Mouse (Mus musculus): ENCODE results near the gene Kat2b. TPM values are rescaled to one million over a fixed set of nuclear protein-coding genes. Genes with fewer than 3 reads are reported as not detected.
"Not testable (repeated sequence)": the region's sequence is repeated elsewhere in the genome, so short reads cannot be mapped to it uniquely, and the experiment has no call there.

Kat2b gene
- polyA plus RNA-seq, 1 experiment, result 48.5 TPM

GRCm38 (mm10) chr17:53568118-53568517, 1.5 kb downstream of the Kat2b start:
- H3K27ac ChIP-seq (ENCODE audit: insufficient read depth, low read depth, low read length), result no peak overlapping the region
- TF ChIP-seq CTCF (IDR thresholded peaks at IDR 0.05; ENCODE audit: low read depth, low read length), result no peak
- TF ChIP-seq POLR2A (IDR thresholded peaks at IDR 0.05; ENCODE audit: borderline replicate concordance, low read depth, low read length), result no peak

DNA sequence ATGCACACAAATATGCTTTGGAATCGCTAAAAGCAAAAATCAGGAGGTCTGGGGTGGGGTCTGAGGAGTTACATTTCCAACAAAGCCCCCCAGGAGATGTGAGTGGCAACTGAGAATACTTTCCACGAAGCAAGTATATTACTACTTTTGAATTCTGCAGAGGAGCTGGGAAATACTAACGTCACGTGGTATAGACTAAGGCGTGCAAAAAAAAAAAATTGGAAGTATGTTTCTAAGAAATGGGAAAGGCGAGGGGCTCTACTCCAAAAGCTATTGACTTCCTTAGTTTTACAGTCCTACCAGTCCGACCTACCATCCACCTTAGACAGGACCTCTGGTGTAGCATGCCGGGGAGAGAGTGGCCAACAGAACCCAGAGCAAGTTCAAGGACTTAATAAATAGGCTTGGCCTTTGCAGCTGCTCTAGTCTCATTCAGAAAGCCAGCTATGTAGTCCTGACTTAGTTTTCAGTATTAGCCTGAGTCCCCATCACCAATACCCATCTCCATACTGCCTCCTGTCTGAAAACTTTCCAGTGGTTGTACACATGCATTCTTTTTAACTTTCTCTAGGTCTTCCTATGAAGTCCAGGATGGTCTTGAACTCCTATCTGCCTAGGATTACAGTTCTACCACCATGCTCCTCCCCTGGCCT, 2.2 kb downstream of the Kat2b start:
- H3K4me3 ChIP-seq (ENCODE audit: insufficient read depth, low read length), result peak overlapping the region; percentile 93
- TF ChIP-seq CTCF (IDR thresholded peaks at IDR 0.05; ENCODE audit: low read depth, low read length), result no peak
- TF ChIP-seq POLR2A (IDR thresholded peaks at IDR 0.05; ENCODE audit: borderline replicate concordance, low read depth, low read length), result no peak
- H3K4me1 ChIP-seq (ENCODE audit: control insufficient read depth, insufficient read depth, low read length), result peaks cover 27% of the 10 kb centered on the region
- H3K27ac ChIP-seq (ENCODE audit: insufficient read depth, low read depth, low read length), result no peak overlapping the region

More at GRCm38 (mm10) chr17:53568118-53568517, 1.5 kb downstream of the Kat2b start:
- Histone ChIP-seq H3K4me1 (ENCODE audit: control insufficient read depth, insufficient read depth, low read length) (peaks cover 24% of the 10 kb centered on the region), H3K4me3 (ENCODE audit: insufficient read depth, low read length) (peak overlapping the region; percentile 93)

DNA sequence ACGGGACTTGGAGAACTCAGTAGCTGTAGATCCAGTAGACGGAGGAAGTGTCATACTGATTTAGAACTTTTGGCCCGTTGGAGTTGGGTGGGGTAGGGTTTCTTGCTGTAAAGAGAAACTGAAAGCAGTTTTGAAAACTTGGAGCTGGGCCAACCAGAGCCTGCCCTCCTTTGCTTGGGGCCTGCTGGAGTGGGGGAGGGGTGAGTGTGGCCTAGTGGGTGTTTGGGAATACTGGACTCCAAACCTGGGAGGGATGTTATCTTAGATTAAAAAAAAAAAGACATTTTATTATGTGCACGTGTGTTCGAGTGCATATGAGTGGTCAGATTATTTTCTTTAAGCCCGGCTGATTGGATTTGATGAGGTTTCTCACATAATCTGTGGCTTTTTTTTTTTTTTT, 3.2 kb downstream of the Kat2b start:
- peaks cover 27% of the 10 kb centered on the region for H3K4me1 ChIP-seq (ENCODE audit: control insufficient read depth, insufficient read depth, low read length)
- TF ChIP-seq CTCF (IDR thresholded peaks at IDR 0.05; ENCODE audit: low read depth, low read length), result no peak
- no peak for TF ChIP-seq POLR2A (IDR thresholded peaks at IDR 0.05; ENCODE audit: borderline replicate concordance, low read depth, low read length)

GRCm38 (mm10) chr17:53570361-53570875, 3.8 kb downstream of the Kat2b start:
- H3K27ac ChIP-seq (ENCODE audit: insufficient read depth, low read depth, low read length), result peak overlapping the region; percentile 31
- TF ChIP-seq POLR2A (IDR thresholded peaks at IDR 0.05; ENCODE audit: borderline replicate concordance, low read depth, low read length) (no peak), CTCF (IDR thresholded peaks at IDR 0.05; ENCODE audit: low read depth, low read length) (no peak)
- H3K4me3 ChIP-seq (ENCODE audit: insufficient read depth, low read length), result peak overlapping the region; percentile 53
- peaks cover 27% of the 10 kb centered on the region for H3K4me1 ChIP-seq (ENCODE audit: control insufficient read depth, insufficient read depth, low read length)

More for the DNA sequence above, 3.2 kb downstream of the Kat2b start:
- peak overlapping the region; percentile 53 for H3K4me3 ChIP-seq (ENCODE audit: insufficient read depth, low read length)
- peak overlapping the region; percentile 31 for H3K27ac ChIP-seq (ENCODE audit: insufficient read depth, low read depth, low read length)

DNA sequence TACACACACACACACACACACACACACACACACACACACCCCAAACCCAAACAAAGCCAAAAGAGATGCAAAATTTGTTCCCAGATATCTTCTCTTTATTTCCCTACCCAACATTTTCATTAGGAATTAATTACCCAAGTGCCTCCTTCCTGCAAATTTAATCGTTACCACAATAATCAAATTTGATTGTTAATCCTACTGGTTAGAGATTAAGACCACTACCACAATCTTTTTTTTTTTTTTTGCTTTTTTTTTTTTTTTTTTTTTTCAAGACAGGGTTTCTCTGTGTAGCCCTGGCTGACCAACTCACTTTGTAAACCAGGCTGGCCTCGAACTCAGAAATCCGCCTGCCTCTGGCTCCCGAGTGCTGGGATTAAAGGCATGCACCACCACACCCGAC, 4.3 kb downstream of the Kat2b start:
- not testable (repeated sequence) for H3K4me3 ChIP-seq (ENCODE audit: insufficient read depth, low read length); H3K27ac ChIP-seq (ENCODE audit: insufficient read depth, low read depth, low read length)
- peaks cover 25% of the 10 kb centered on the region for H3K4me1 ChIP-seq (ENCODE audit: control insufficient read depth, insufficient read depth, low read length)

DNA sequence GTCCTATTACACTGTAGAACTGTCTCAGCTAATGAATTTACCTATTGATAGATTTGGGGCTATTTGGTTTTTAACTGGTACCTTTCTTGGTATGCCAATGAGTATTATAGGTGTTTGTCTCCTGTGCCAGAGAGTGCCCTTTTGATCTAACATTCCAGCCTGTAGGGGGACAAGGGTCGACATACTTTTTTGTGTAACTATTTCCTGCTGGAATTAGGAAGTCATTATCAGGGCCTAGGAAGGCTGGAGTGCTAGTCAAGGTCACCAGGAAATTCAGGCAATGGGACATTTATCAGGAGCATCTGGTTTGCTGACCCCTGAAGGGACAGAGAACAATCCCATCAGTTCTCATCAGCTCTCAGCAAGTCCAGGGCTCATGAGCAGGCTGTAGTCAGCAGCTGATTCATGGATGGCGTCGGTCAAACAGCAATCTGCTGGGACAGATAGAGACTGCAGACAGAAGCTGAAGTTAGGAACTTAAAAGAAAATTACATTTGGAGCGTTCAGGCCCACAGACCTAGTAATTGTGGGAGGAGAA, 6.4 kb downstream of the Kat2b start:
- Histone ChIP-seq H3K4me1 (ENCODE audit: control insufficient read depth, insufficient read depth, low read length) (peaks cover 35% of the 10 kb centered on the region), H3K27ac (ENCODE audit: insufficient read depth, low read depth, low read length) (no peak overlapping the region)
- TF ChIP-seq CTCF (IDR thresholded peaks at IDR 0.05; ENCODE audit: low read depth, low read length) (no peak), POLR2A (IDR thresholded peaks at IDR 0.05; ENCODE audit: borderline replicate concordance, low read depth, low read length) (no peak)

GRCm38 (mm10) chr17:53577151-53577550, 10.5 kb downstream of the Kat2b start:
- Histone ChIP-seq H3K27ac (ENCODE audit: insufficient read depth, low read depth, low read length) (no peak overlapping the region), H3K4me1 (ENCODE audit: control insufficient read depth, insufficient read depth, low read length) (peaks cover 39% of the 10 kb centered on the region), H3K4me3 (ENCODE audit: insufficient read depth, low read length) (no peak overlapping the region)
- TF ChIP-seq POLR2A (IDR thresholded peaks at IDR 0.05; ENCODE audit: borderline replicate concordance, low read depth, low read length) (no peak), CTCF (IDR thresholded peaks at IDR 0.05; ENCODE audit: low read depth, low read length) (no peak)

More for the DNA sequence above, 6.4 kb downstream of the Kat2b start:
- no peak overlapping the region for H3K4me3 ChIP-seq (ENCODE audit: insufficient read depth, low read length)

DNA sequence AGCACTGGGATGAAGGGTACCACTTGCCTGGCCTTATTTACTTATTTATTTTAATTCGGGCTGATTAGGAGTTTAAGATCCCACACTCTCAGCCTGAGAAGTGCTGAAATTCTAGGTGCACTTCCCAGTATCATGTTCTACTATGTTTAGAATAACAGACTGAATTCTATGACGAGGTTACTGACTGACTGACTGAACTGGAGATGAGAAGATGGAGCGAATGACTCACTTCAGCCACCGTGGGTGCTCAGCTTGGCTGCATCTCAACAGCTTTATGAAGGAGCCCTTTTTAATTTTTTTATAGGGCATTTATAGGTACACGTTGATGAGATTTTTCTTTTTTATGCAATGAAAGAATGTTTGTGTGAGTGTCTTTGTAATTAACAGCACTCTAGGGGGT, 11.1 kb downstream of the Kat2b start:
- TF ChIP-seq CTCF (IDR thresholded peaks at IDR 0.05; ENCODE audit: low read depth, low read length), result no peak
- TF ChIP-seq POLR2A (IDR thresholded peaks at IDR 0.05; ENCODE audit: borderline replicate concordance, low read depth, low read length), result no peak
- Histone ChIP-seq H3K4me3 (ENCODE audit: insufficient read depth, low read length) (no peak overlapping the region), H3K4me1 (ENCODE audit: control insufficient read depth, insufficient read depth, low read length) (peaks cover 45% of the 10 kb centered on the region), H3K27ac (ENCODE audit: insufficient read depth, low read depth, low read length) (no peak overlapping the region)

GRCm38 (mm10) chr17:53578249-53578648, 11.6 kb downstream of the Kat2b start:
- Histone ChIP-seq H3K4me1 (ENCODE audit: control insufficient read depth, insufficient read depth, low read length) (peaks cover 44% of the 10 kb centered on the region), H3K27ac (ENCODE audit: insufficient read depth, low read depth, low read length) (no peak overlapping the region), H3K4me3 (ENCODE audit: insufficient read depth, low read length) (no peak overlapping the region)
- TF ChIP-seq CTCF (IDR thresholded peaks at IDR 0.05; ENCODE audit: low read depth, low read length) (no peak), POLR2A (IDR thresholded peaks at IDR 0.05; ENCODE audit: borderline replicate concordance, low read depth, low read length) (no peak)

GRCm38 (mm10) chr17:53578776-53579175, 12.1 kb downstream of the Kat2b start:
- Histone ChIP-seq H3K4me3 (ENCODE audit: insufficient read depth, low read length) (no peak overlapping the region), H3K27ac (ENCODE audit: insufficient read depth, low read depth, low read length) (no peak overlapping the region), H3K4me1 (ENCODE audit: control insufficient read depth, insufficient read depth, low read length) (peaks cover 45% of the 10 kb centered on the region)
- TF ChIP-seq POLR2A (IDR thresholded peaks at IDR 0.05; ENCODE audit: borderline replicate concordance, low read depth, low read length), result no peak
- TF ChIP-seq CTCF (IDR thresholded peaks at IDR 0.05; ENCODE audit: low read depth, low read length), result no peak

Measured in bone marrow macrophage, adult 2 months (primary cell).